Mouse (Mus musculus): Measurements from ENCODE around the gene Hoxb9. TPM values are rescaled to one million over a fixed set of nuclear protein-coding genes. Genes with fewer than 3 reads are reported as not detected.
A peak's percentile ranks its signal among the peaks of the same experiment; 100 is the strongest.

Gene Hoxb9
- 10.7 and 22.4 TPM in 2 replicates for polyA plus RNA-seq (2014; fragmentation: Nextera tagmentation; extraction: Ambion mirVana)

- Histone ChIP-seq H3K27ac (no peak within 1 kb of the TSS), H3K4me1 (replicated peaks; ENCODE audit: control insufficient read depth, insufficient read depth, low read length) (no peaks in the 10 kb centered on the region), H3K36me3 (replicated peaks; ENCODE audit: control insufficient read depth, insufficient read depth) (no peaks in the 10 kb centered on the region), H3K9ac (no peak within 1 kb of the TSS), H3K9me3 (ENCODE audit: control insufficient read depth, low read length) (no peaks in the 10 kb centered on the region), H3K27me3 (ENCODE audit: control insufficient read depth, insufficient read depth, low read length) (peaks cover 100% of the 10 kb centered on the region), H3K4me2 (replicated peaks) (peak within 1 kb of the TSS; percentile 8), H3K4me3 (replicated peaks; ENCODE audit: low read length) (peak within 1 kb of the TSS; percentile 23)
- ATAC-seq (ENCODE audit: low FRiP score): no peak
- under 1% methylated on average over 40 of the region's 40 CpGs for WGBS
- DNase-seq (ENCODE audit: low spot score): no peak
Measured at GRCm38 (mm10) chr11:96270996-96271540, at the start of gene Hoxb9. Hoxb9 (plus strand) TSS chr11:96271457.

- Histone ChIP-seq H3K4me2 (replicated peaks) (no peak overlapping the region), H3K4me1 (replicated peaks; ENCODE audit: control insufficient read depth, insufficient read depth, low read length) (no peaks in the 10 kb centered on the region), H3K27me3 (ENCODE audit: control insufficient read depth, insufficient read depth, low read length) (peaks cover 4% of the 10 kb centered on the region; the same call in 1 of the 2 replicates), H3K36me3 (replicated peaks; ENCODE audit: control insufficient read depth, insufficient read depth) (no peaks in the 10 kb centered on the region), H3K9me3 (ENCODE audit: control insufficient read depth, low read length) (no peaks in the 10 kb centered on the region), H3K4me3 (replicated peaks; ENCODE audit: low read length) (no peak overlapping the region), H3K27ac (no peak overlapping the region), H3K9ac (no peak overlapping the region)
- ATAC-seq (ENCODE audit: low FRiP score) (no peak), DNase-seq (ENCODE audit: low spot score) (no peak)
- WGBS: 35% methylated on average over 2 of the region's 2 CpGs
Measured at GRCm38 (mm10) chr11:96223813-96224212, 47.4 kb upstream of the Hoxb9 start.

- no peak for ATAC-seq (ENCODE audit: low FRiP score)
- Histone ChIP-seq H3K27ac (no peak overlapping the region), H3K4me1 (replicated peaks; ENCODE audit: control insufficient read depth, insufficient read depth, low read length) (no peaks in the 10 kb centered on the region), H3K36me3 (replicated peaks; ENCODE audit: control insufficient read depth, insufficient read depth) (no peaks in the 10 kb centered on the region), H3K9me3 (ENCODE audit: control insufficient read depth, low read length) (no peaks in the 10 kb centered on the region), H3K4me3 (replicated peaks; ENCODE audit: low read length) (no peak overlapping the region), H3K4me2 (replicated peaks) (no peak overlapping the region), H3K27me3 (ENCODE audit: control insufficient read depth, insufficient read depth, low read length) (no peaks in the 10 kb centered on the region), H3K9ac (no peak overlapping the region)
- WGBS: 80% methylated on average over 9 of the region's 9 CpGs
- DNase-seq (ENCODE audit: low spot score): no peak
Measured at GRCm38 (mm10) chr11:96227676-96228075, 43.6 kb upstream of the Hoxb9 start.

- H3K9ac ChIP-seq: no peak overlapping the region
- peaks cover 39% of the 10 kb centered on the region for H3K27me3 ChIP-seq (ENCODE audit: control insufficient read depth, insufficient read depth, low read length)
- no peaks in the 10 kb centered on the region for H3K4me1 ChIP-seq (replicated peaks; ENCODE audit: control insufficient read depth, insufficient read depth, low read length)
- ATAC-seq (ENCODE audit: low FRiP score) (no peak), DNase-seq (ENCODE audit: low spot score) (peak; percentile 58)
- H3K36me3 ChIP-seq (replicated peaks; ENCODE audit: control insufficient read depth, insufficient read depth): no peaks in the 10 kb centered on the region
- no peak overlapping the region for H3K4me2 ChIP-seq (replicated peaks)
- H3K4me3 ChIP-seq (replicated peaks; ENCODE audit: low read length): no peak overlapping the region
- 2% methylated on average over 11 of the region's 12 CpGs for WGBS
- H3K27ac ChIP-seq: no peak overlapping the region
- no peaks in the 10 kb centered on the region for H3K9me3 ChIP-seq (ENCODE audit: control insufficient read depth, low read length)
Measured at GRCm38 (mm10) chr11:96234906-96235305, 36.4 kb upstream of the Hoxb9 start.

- peak; percentile 75 for DNase-seq (ENCODE audit: low spot score)
- 3% methylated on average over 7 of the region's 7 CpGs for WGBS
- no peak for ATAC-seq (ENCODE audit: low FRiP score)
- peaks cover 38% of the 10 kb centered on the region for H3K27me3 ChIP-seq (ENCODE audit: control insufficient read depth, insufficient read depth, low read length)
- H3K27ac ChIP-seq: no peak overlapping the region
- H3K4me2 ChIP-seq (replicated peaks): no peak overlapping the region
- H3K9me3 ChIP-seq (ENCODE audit: control insufficient read depth, low read length): no peaks in the 10 kb centered on the region
- no peaks in the 10 kb centered on the region for H3K4me1 ChIP-seq (replicated peaks; ENCODE audit: control insufficient read depth, insufficient read depth, low read length)
- H3K9ac ChIP-seq: no peak overlapping the region
- H3K4me3 ChIP-seq (replicated peaks; ENCODE audit: low read length): no peak overlapping the region
- H3K36me3 ChIP-seq (replicated peaks; ENCODE audit: control insufficient read depth, insufficient read depth): no peaks in the 10 kb centered on the region
Measured at GRCm38 (mm10) chr11:96240211-96240610, 31.0 kb upstream of the Hoxb9 start.

- Histone ChIP-seq H3K4me2 (replicated peaks) (no peak overlapping the region), H3K27me3 (ENCODE audit: control insufficient read depth, insufficient read depth, low read length) (peaks cover 98% of the 10 kb centered on the region), H3K27ac (no peak overlapping the region), H3K36me3 (replicated peaks; ENCODE audit: control insufficient read depth, insufficient read depth) (no peaks in the 10 kb centered on the region), H3K9ac (no peak overlapping the region), H3K4me3 (replicated peaks; ENCODE audit: low read length) (no peak overlapping the region), H3K4me1 (replicated peaks; ENCODE audit: control insufficient read depth, insufficient read depth, low read length) (no peaks in the 10 kb centered on the region), H3K9me3 (ENCODE audit: control insufficient read depth, low read length) (no peaks in the 10 kb centered on the region)
- DNase-seq (ENCODE audit: low spot score) (no peak), ATAC-seq (ENCODE audit: low FRiP score) (no peak)
- WGBS: under 1% methylated on average over 14 of the region's 14 CpGs
Measured at GRCm38 (mm10) chr11:96250901-96251300, 20.4 kb upstream of the Hoxb9 start.

- Histone ChIP-seq H3K9me3 (ENCODE audit: control insufficient read depth, low read length) (no peaks in the 10 kb centered on the region), H3K9ac (no peak overlapping the region), H3K36me3 (replicated peaks; ENCODE audit: control insufficient read depth, insufficient read depth) (no peaks in the 10 kb centered on the region), H3K27ac (no peak overlapping the region), H3K4me2 (replicated peaks) (no peak overlapping the region), H3K27me3 (ENCODE audit: control insufficient read depth, insufficient read depth, low read length) (peaks cover 98% of the 10 kb centered on the region), H3K4me1 (replicated peaks; ENCODE audit: control insufficient read depth, insufficient read depth, low read length) (no peaks in the 10 kb centered on the region), H3K4me3 (replicated peaks; ENCODE audit: low read length) (no peak overlapping the region)
- ATAC-seq (ENCODE audit: low FRiP score) (no peak), DNase-seq (ENCODE audit: low spot score) (no peak)
- WGBS: 2% methylated on average over 46 of the region's 46 CpGs
Measured at GRCm38 (mm10) chr11:96251480-96252031, 19.7 kb upstream of the Hoxb9 start.

GRCm38 (mm10) chr11:96252541-96253120 is 18.6 kb upstream of the Hoxb9 start:
- no peak overlapping the region for H3K4me3 ChIP-seq (replicated peaks; ENCODE audit: low read length)
- no peaks in the 10 kb centered on the region for H3K36me3 ChIP-seq (replicated peaks; ENCODE audit: control insufficient read depth, insufficient read depth)
- no peaks in the 10 kb centered on the region for H3K9me3 ChIP-seq (ENCODE audit: control insufficient read depth, low read length)
- H3K9ac ChIP-seq: no peak overlapping the region
- WGBS: 3% methylated on average over 12 of the region's 12 CpGs
- H3K27me3 ChIP-seq (ENCODE audit: control insufficient read depth, insufficient read depth, low read length): peaks cover 97% of the 10 kb centered on the region
- DNase-seq (ENCODE audit: low spot score) (no peak), ATAC-seq (ENCODE audit: low FRiP score) (no peak)
- no peak overlapping the region for H3K27ac ChIP-seq
- H3K4me2 ChIP-seq (replicated peaks): no peak overlapping the region
- no peaks in the 10 kb centered on the region for H3K4me1 ChIP-seq (replicated peaks; ENCODE audit: control insufficient read depth, insufficient read depth, low read length)

- H3K4me1 ChIP-seq (replicated peaks; ENCODE audit: control insufficient read depth, insufficient read depth, low read length): no peaks in the 10 kb centered on the region
- peaks cover 99% of the 10 kb centered on the region for H3K27me3 ChIP-seq (ENCODE audit: control insufficient read depth, insufficient read depth, low read length)
- no peak for DNase-seq (ENCODE audit: low spot score)
- no peaks in the 10 kb centered on the region for H3K36me3 ChIP-seq (replicated peaks; ENCODE audit: control insufficient read depth, insufficient read depth)
- H3K4me3 ChIP-seq (replicated peaks; ENCODE audit: low read length): no peak overlapping the region
- H3K27ac ChIP-seq: no peak overlapping the region
- no peak overlapping the region for H3K4me2 ChIP-seq (replicated peaks)
- no peak overlapping the region for H3K9ac ChIP-seq
- ATAC-seq (ENCODE audit: low FRiP score): no peak
- 3% methylated on average over 11 of the region's 11 CpGs for WGBS
- no peaks in the 10 kb centered on the region for H3K9me3 ChIP-seq (ENCODE audit: control insufficient read depth, low read length)
Measured at GRCm38 (mm10) chr11:96254221-96254620, 17.0 kb upstream of the Hoxb9 start.
